Mouse (Mus musculus): ENCODE measurements around the gene Trim71. TPM values are rescaled to one million over a fixed set of nuclear protein-coding genes. Genes with fewer than 3 reads are reported as not detected.

The Trim71 gene
- total RNA-seq, 2 experiments from 2014 or later = 1.1 to 1.5 TPM

DNA sequence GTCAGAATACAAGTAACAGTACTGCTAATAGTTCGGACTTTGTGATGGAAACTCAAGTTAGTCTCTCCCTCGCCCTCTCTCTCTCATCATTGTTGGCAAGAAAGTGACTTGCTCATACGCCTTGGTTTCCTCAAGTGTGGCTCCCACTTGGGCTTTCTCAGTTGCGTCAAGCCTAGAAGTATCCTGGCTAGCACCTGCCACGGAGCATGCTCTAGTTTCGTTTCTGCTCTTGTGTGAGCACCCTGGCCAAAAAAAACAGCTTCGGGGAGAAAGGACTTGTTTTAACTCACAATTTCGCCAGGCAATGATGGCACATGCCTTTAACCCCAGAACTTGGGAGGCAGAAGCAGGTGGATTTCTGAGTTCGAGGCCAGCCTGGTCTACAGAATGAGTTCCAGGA is 87.2 kb downstream of the Trim71 start:
- no peak for DNase-seq

DNA sequence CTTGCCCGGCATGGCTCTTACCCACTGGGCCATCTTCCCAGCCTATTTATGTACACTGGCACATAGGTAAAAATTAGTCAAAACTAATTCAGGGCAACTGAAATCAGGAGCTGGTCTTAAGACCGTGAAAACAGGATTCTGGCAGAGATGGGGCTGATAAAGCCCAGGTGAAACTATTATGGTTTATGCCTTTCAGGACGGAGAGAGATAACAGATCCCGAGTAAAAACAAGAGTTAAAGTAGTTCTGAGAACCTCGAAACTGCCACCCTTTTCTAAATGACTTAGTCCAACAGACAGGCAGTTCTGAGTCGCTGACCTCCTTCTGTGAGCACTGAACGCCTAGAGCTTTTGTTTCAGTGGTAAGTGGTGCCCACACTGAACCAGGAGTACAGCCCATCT is 92.3 kb downstream of the Trim71 start:
- no peak for DNase-seq

DNA sequence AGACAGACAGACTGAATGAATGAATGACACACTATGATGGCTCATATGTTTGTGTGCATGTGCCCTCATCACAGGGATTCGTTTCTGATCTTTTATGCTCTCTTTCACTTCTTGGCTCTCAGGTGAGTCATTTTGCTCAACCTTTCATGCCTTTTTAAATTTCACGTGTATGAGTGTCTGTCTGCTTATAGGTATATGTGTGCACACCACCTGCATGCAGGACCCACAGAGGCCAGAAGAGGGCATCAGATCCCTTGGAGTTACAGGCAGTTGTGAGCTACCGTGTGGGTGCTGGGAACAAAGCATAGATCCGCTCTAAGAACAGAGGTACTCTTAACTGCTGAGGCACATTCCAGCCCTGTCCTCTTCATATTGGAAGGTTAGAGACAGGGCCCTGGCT is 95.5 kb downstream of the Trim71 start:
- no peak for DNase-seq

DNA sequence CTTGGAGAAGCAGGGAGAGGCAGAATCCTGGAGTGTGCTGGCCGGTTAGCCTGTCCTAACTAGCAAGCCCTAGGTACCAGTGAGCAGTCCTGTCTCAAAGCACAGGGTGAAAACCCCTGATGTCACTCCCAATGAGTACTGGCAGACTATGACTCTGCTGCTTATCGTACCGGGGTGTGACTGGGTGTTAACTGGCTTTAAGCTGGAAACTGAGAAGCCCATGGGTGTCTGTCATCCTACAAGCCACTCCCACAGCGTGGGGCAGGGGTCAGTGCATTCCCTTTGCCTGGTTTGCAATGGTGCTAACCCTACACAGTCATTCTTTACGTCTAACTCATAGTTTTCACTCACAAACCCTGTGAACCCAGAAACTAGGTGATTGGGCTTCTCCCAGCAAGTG is 96.0 kb downstream of the Trim71 start:
- DNase-seq = no peak

DNA sequence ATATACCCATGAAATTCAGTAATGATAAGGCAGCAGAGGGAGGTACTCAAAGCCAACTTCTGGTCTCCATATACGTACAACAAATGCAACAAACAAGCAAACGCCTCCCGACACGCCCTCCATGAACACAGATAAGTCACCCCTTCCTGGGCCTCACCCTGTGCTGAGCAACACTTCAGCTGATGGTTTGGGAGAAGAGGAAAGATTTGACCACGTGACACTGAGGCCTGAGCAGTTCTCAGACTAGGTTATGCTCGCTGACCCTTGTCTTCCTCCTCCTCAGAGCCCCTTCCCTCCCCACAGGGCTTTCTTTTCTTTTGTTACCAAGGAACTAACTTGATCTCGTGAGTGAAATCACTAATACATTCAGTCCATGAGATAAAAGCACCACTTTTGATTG is 97.3 kb downstream of the Trim71 start:
- no peak for DNase-seq

DNA sequence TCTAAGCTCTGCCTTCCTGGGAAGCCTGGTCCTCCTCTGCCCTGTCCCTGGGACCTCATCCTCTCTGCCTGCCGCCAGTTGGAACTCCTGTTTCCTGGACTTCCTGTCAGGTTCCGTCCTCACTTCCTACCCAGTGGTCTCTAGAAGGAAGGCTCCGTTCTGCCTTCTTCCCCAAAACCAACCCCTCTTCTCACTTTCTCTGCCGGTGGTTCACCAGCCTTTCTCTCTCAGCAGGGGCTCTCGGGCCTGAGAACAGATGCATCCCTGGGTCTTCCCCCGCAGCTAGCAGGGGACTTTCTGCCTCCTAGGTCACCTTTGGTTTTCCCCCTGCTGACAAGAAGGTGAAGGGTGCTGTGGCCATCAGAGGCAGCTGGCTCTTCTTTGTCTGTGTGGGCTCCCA is 98.7 kb downstream of the Trim71 start:
- no peak for DNase-seq

DNA sequence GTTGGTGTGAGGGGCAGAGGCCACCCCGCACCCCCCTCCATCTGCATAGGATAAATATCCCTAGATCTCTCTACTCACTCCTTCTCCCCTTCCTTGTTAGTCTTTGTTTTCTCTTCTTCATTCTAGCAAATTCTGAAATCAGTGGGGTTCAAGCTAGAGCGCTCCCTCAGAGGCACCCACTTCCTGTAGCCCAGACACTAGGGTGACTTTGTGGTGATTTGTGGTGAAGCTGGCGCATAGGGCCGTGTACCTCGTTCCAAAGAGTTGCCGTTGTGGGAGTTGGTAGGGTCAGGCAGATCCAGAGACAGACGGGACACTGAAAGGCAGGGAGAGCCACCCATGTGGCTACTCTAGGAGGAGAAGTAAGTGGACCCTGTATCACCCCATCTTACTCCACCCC is 101.6 kb downstream of the Trim71 start:
- no peak for DNase-seq

DNA sequence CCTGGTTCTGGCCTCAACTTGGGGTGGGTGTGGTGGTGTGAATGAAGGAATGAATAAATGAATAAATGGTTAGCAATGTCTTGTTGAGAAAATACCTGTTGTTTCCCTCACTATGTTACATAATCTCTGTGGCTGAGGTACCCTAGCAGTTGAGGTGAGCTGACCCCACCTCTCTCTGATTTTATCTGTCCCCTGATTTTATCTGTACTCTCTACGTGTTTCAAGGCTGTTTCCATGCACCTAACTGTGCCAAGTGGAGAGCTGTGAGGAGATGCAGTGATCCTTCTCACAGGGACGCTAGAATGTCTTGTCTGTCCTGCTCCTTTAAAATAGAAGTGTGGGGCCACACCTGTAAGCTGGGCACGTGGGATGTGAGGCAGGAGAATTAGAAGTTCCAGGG is 105.7 kb downstream of the Trim71 start:
- DNase-seq = no peak

Other genes starting within 250 kb of the Trim71 start
- not detected for gene Bcl2a1c, start 234.2 kb downstream of the Trim71 start, total RNA-seq (2021)
- 1 to 10 TPM; 6.9 to 7.0 TPM for gene Crtap, start 173.7 kb downstream of the Trim71 start, total RNA-seq (2021)
- 10 to 100 TPM; 20.6 to 21.9 TPM for gene Glb1, start 163.3 kb downstream of the Trim71 start, total RNA-seq (2021)
- gene Tmppe, start 163.3 kb downstream of the Trim71 start, total RNA-seq (2021) = 10 to 100 TPM in 1 of 2 experiments, 1 to 10 TPM in 1; 10.0 to 10.6 TPM
- not detected for gene Ccr4, start 59.5 kb downstream of the Trim71 start, total RNA-seq (2021)
- not detected for gene C130032M10Rik, start 48.7 kb downstream of the Trim71 start, total RNA-seq (2021)
- 10 to 100 TPM; 56.1 to 57.3 TPM for gene Cnot10, start 75.8 kb upstream of the Trim71 start, total RNA-seq (2021)
- gene Dync1li1, start 124.4 kb upstream of the Trim71 start, total RNA-seq (2021) = 100 to 1,000 TPM in 1 of 2 experiments, 10 to 100 TPM in 1; 93.4 to 102 TPM
- gene Cmtm6, start 166.7 kb upstream of the Trim71 start, total RNA-seq (2021) = 10 to 100 TPM; 22.1 to 22.4 TPM
- gene Cmtm7, start 217.5 kb upstream of the Trim71 start, total RNA-seq (2021) = 1 to 10 TPM; 3.5 to 4.5 TPM

Measured in layer of hippocampus, postnatal 36 days (tissue).